Mouse (Mus musculus) midbrain, embryonic 16.5 days (tissue): Measurements from ENCODE around the gene Cntn3. TPM values are rescaled to one million over a fixed set of nuclear protein-coding genes. Genes with fewer than 3 reads are reported as not detected.

Experiments
- ATAC-seq: fragments of 200-750 bp; cut with Nextera tagmentation; 2 replicates; pipeline ENCODE4 v1.8.0; 2017; ENCODE audit warnings: moderate TSS enrichment
- H3K27ac ChIP-seq: fragments of 300-500 bp; sonication (generic); 2 replicates; pipeline ENCODE4 v1.5.1; 2014; ENCODE audit warnings: mild to moderate bottlenecking, low read length, mixed read lengths
- H3K27me3 ChIP-seq: fragments of 300-500 bp; sonication (generic); 2 replicates; pipeline ENCODE4 v1.6.1; 2014; ENCODE audit warnings: low read depth, low read length, mixed read lengths; ENCODE audit not compliant: control insufficient read depth, insufficient read depth
- H3K36me3 ChIP-seq: fragments of 300-500 bp; sonication (generic); 2 replicates; pipeline ENCODE4 v1.6.1; 2014; ENCODE audit warnings: mild to moderate bottlenecking, low read length, moderate library complexity, mixed read lengths; ENCODE audit not compliant: control insufficient read depth, insufficient read depth
- H3K4me1 ChIP-seq: fragments of 300-500 bp; sonication (generic); 2 replicates; pipeline ENCODE4 v1.6.1; 2014; ENCODE audit warnings: mild to moderate bottlenecking, low read length, mixed read lengths; ENCODE audit not compliant: control insufficient read depth, insufficient read depth
- H3K4me2 ChIP-seq: fragments of 300-500 bp; sonication (generic); 2 replicates; pipeline ENCODE4 v1.6.1; 2014; ENCODE audit warnings: mild to moderate bottlenecking, low read length, mixed read lengths
- H3K4me3 ChIP-seq: fragments of 300-500 bp; sonication (generic); 2 replicates; pipeline ENCODE4 v1.5.1; 2014; ENCODE audit warnings: low read depth, mild to moderate bottlenecking, low read length, moderate library complexity, mixed read lengths
- H3K9ac ChIP-seq: fragments of 300-500 bp; sonication (generic); 2 replicates; pipeline ENCODE4 v1.6.1; 2014; ENCODE audit warnings: low read depth, low read length, mixed read lengths
- H3K9me3 ChIP-seq: fragments of 300-500 bp; sonication (generic); replicated peaks from 2 replicates; pipeline ENCODE4 v1.6.1; 2014; ENCODE audit warnings: mild to moderate bottlenecking, low read length, mixed read lengths; ENCODE audit not compliant: control insufficient read depth, poor library complexity, severe bottlenecking
- WGBS: fragments of 180-500 bp; shearing (Covaris S2); extraction: QIAGEN DNeasy Blood & Tissue Kit; methylation state at CpG from one replicate; pipeline ENCODE4 v1.1.7; 2014; 5-methylcytosine and 5-hydroxymethylcytosine counted together
- polyA plus RNA-seq: library from polyadenylated mRNA; unstranded; fragments of >200 nt; fragmentation: Nextera tagmentation; extraction: Ambion mirVana; gene quantifications from 2 replicates; pipeline ENCODE4 v1.2.1, GENCODE M21; 2015

Cntn3 gene
- polyA plus RNA-seq, 1 experiment from 2014 or later = 5.6 TPM

DNA sequence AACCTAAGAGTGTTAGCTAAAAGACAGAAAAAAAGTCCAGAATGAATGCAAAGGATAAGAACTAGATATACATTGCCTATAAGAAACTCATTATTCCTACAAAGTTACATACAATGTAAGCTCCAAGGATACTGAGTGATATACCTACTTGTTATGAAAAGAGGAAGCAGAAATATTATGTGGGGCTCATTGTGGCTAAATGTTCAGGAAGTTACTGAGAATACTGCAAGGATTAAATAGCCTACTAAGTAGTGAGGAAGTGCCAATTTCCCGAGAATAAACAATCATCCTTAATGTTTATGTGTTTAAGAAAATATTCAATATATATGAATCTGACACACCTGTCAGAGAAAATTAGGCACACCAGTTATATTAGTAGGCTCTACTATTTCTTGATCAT is 341.9 kb downstream of the Cntn3 start:
- no peak overlapping the region for H3K9ac ChIP-seq
- 96% methylated on average over 1 of the region's 1 CpGs for WGBS
- ATAC-seq = no peak

DNA sequence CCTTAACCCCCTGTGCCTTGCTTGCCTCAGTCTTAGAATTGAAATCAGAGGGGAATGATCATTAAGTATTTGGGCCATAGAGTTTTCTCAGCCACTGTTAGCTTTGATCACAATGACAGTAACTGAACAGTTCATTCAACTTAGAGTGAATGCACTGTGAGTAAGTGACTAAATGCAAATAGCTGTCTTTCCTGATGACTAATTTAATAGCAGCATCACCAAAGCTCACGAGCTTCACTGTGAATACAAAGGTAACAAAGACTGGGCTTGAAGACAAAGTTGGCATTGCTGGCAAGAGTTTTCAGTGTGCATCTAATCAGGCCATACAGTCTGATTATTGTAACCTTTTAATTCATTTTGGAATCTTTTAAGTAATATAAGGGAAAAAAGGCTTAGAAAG is 386.6 kb downstream of the Cntn3 start:
- no peaks in the 10 kb centered on the region for H3K9me3 ChIP-seq
- H3K9ac ChIP-seq = no peak overlapping the region
- no peaks in the 10 kb centered on the region for H3K27me3 ChIP-seq
- ATAC-seq = no peak
- no peaks in the 10 kb centered on the region for H3K36me3 ChIP-seq
- no peak overlapping the region for H3K4me3 ChIP-seq
- H3K4me1 ChIP-seq = no peaks in the 10 kb centered on the region
- H3K4me2 ChIP-seq = no peak overlapping the region
- H3K27ac ChIP-seq = no peak overlapping the region
- WGBS = 20% methylated on average over 1 of the region's 1 CpGs

More for the DNA sequence above, 341.9 kb downstream of the Cntn3 start:
- H3K4me2 ChIP-seq = no peak overlapping the region
- no peaks in the 10 kb centered on the region for H3K27me3 ChIP-seq
- H3K27ac ChIP-seq = no peak overlapping the region
- H3K4me1 ChIP-seq = no peaks in the 10 kb centered on the region
- no peak overlapping the region for H3K4me3 ChIP-seq
- H3K36me3 ChIP-seq = no peaks in the 10 kb centered on the region
- H3K9me3 ChIP-seq = no peaks in the 10 kb centered on the region

DNA sequence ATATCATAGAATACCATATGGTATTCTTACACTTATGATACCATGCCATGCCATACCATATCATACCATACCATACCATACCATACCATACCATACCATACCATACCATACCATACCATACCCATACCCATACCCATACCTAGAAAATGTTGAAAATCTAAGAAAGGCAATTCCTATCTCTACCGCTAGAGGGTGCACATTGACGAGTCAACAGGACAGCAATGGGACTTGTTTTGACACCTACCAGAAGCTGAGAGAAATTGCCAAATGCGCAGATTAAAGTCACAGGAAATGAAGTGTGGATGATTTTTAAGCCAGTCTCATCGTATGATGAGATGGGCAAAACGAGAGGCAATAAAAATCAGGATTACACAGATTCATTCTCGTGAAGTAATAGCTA is 402.0 kb downstream of the Cntn3 start:
- Histone ChIP-seq H3K4me2 (no peak overlapping the region), H3K36me3 (no peaks in the 10 kb centered on the region), H3K27ac (no peak overlapping the region), H3K9ac (no peak overlapping the region), H3K4me1 (no peaks in the 10 kb centered on the region), H3K4me3 (no peak overlapping the region), H3K9me3 (0 out of 2 replicates have a peak, but pooled peaks cover 2% of the 10 kb centered on the region), H3K27me3 (no peaks in the 10 kb centered on the region)
- no peak for ATAC-seq
- 38% methylated on average over 6 of the region's 6 CpGs for WGBS

DNA sequence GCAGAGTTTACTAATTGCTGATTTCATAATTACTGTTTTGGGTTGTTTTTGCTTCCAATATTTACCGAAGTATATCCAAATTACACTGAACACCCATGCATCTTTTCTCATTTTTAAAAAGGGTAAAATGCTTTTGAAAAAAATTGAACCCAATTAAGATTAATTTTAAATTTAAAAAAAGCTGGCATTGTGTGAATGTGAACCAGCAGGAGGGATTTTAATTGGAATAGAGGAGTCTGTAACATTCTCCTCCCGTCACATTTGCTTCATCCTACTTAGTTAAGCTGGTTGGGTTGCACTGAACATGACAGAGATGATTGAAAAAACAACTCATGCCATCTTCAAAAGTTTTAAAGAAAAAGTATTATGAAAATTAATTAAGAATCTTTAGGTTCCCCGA is 411.7 kb downstream of the Cntn3 start:
- H3K4me1 ChIP-seq = no peaks in the 10 kb centered on the region
- 84% methylated on average over 3 of the region's 3 CpGs for WGBS

DNA sequence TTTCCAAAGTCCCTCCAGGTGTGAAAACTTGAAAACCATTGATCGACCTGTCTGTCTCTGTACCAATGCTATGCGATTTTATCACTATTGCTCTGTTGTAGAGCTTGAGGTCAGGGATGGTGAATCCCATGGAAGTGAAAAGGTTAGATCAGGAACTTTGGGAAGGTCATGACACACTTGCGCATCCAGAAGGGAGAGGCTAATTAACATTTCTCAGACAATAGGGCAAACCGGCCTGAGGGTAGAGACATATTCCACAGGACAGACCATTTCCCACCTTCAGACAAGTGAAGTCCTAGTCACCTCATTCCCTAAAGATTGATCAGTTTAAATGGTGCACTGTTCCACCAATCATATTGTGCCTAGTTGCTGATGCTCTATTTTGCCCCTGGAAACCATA is 451.2 kb downstream of the Cntn3 start:
- 95% methylated on average over 4 of the region's 4 CpGs for WGBS
- no peak for ATAC-seq
- no peak overlapping the region for H3K9ac ChIP-seq

More for the DNA sequence above, 411.7 kb downstream of the Cntn3 start:
- Histone ChIP-seq H3K9me3 (no peaks in the 10 kb centered on the region), H3K36me3 (no peaks in the 10 kb centered on the region), H3K27me3 (no peaks in the 10 kb centered on the region), H3K4me3 (no peak overlapping the region), H3K4me2 (no peak overlapping the region), H3K9ac (no peak overlapping the region), H3K27ac (no peak overlapping the region)
- ATAC-seq = no peak

DNA sequence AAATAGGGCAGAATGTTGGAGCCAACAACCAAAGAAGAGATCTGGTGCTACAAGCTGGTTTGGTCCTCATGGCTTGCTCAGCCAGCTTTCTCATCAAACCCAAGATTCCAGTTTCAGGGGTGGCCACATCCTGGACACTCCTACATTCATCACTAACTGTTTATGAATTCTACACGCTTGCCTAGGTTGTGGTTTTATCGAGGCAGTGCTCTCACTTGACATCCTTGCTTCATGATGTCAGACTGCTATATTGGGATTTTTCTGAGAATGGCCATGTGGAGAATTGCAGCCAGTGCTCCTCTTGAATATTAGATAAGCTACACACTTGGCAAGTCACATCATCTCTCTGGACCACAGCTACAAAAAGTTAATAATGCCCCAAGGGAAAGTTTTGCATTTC is 452.9 kb downstream of the Cntn3 start:
- Histone ChIP-seq H3K36me3 (no peaks in the 10 kb centered on the region), H3K9ac (no peak overlapping the region), H3K9me3 (no peaks in the 10 kb centered on the region), H3K27ac (no peak overlapping the region), H3K4me2 (no peak overlapping the region), H3K4me3 (no peak overlapping the region), H3K4me1 (no peaks in the 10 kb centered on the region), H3K27me3 (no peaks in the 10 kb centered on the region)
- no peak for ATAC-seq
- 79% methylated on average over 2 of the region's 2 CpGs for WGBS

More for the DNA sequence above, 451.2 kb downstream of the Cntn3 start:
- Histone ChIP-seq H3K27ac (no peak overlapping the region), H3K4me3 (no peak overlapping the region), H3K9me3 (no peaks in the 10 kb centered on the region), H3K27me3 (no peaks in the 10 kb centered on the region), H3K4me2 (no peak overlapping the region), H3K36me3 (no peaks in the 10 kb centered on the region), H3K4me1 (no peaks in the 10 kb centered on the region)

DNA sequence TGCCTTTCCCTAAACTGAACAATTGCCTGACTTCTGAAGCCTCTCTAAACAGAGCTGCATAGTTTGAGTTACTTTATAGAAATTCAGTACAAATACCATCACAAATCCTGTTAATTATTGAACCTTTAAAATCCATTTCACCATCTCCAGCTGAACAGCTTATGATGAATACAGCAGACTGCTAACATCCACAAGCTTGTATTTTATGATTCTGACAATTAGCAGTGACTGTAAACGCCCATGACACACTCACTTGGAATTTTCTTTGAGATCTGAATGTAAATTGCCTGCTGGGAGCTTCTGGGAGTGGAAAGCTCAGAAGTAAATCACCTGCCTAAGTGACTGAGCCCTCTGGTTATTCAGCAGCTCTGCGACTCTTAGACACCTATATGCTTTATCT is 459.3 kb downstream of the Cntn3 start:
- no peak overlapping the region for H3K4me2 ChIP-seq
- ATAC-seq = no peak
- no peak overlapping the region for H3K27ac ChIP-seq
- no peaks in the 10 kb centered on the region for H3K9me3 ChIP-seq
- 65% methylated on average over 2 of the region's 2 CpGs for WGBS
- H3K4me1 ChIP-seq = no peaks in the 10 kb centered on the region
- no peaks in the 10 kb centered on the region for H3K36me3 ChIP-seq
- H3K4me3 ChIP-seq = no peak overlapping the region
- H3K27me3 ChIP-seq = no peaks in the 10 kb centered on the region
- no peak overlapping the region for H3K9ac ChIP-seq
